Mouse (Mus musculus): ENCODE measurements at regions not wholly inside any gene's neighbourhood (a gene's known extent, or its start where the extent isn't known, plus 50 kb on each side); places are given as distances from the start of the nearest gene placed in this dataset.
"Not testable (repeated sequence)": the region's sequence is repeated elsewhere in the genome, so short reads cannot be mapped to it uniquely, and the experiment has no call there.

DNA sequence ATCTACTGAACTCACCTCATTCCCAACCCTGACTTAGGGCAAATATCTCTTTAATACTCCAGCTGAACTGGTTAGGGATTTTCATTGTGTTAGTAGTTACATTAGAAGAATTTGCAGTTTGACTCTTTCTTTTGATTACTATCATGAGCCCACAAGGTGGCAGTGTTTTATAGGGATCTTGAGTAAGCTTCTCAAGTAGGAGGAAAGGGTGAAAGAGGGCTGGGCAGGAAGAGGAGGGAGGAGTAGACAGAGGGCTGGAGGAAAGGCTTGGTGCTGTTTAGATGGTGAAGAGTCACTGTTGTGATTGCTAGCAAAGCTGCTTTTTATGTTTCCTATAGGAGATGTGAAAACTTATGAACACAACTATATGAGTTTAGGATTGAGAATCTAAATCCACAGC lies 793.1 kb downstream of the Dad1 start:
- not testable (repeated sequence) for TF ChIP-seq CTCF (IDR thresholded peaks at IDR 0.05; ENCODE audit: borderline replicate concordance, insufficient read depth, low read length); POLR2A (IDR thresholded peaks at IDR 0.05; ENCODE audit: low read depth, low read length)
